Mouse (Mus musculus): ENCODE results near the gene Myo1e.

The Myo1e gene

GRCm38 (mm10) chr9:70406596-70406995 lies 199.4 kb downstream of the Myo1e start:
- in situ Hi-C loops (cut with MboI, MseI), result no loop called here

GRCm38 (mm10) chr9:70408791-70409190 lies 201.6 kb downstream of the Myo1e start:
- in situ Hi-C loops (cut with MboI, MseI), result no loop called here

GRCm38 (mm10) chr9:70409743-70410142 lies 202.6 kb downstream of the Myo1e start:
- in situ Hi-C loops (cut with MboI, MseI), result no loop called here

- in situ Hi-C loops (cut with MboI, MseI), result no loop called here
These were observed 203.5 kb downstream of the Myo1e start for GRCm38 (mm10) chr9:70410668-70411067.

- in situ Hi-C loops (cut with MboI, MseI), result no loop called here
These were observed 205.9 kb downstream of the Myo1e start for GRCm38 (mm10) chr9:70413038-70413437.

GRCm38 (mm10) chr9:70416412-70416811 lies 209.3 kb downstream of the Myo1e start:
- in situ Hi-C loops (cut with MboI, MseI), result no loop called here

GRCm38 (mm10) chr9:70421257-70422056 lies 214.3 kb downstream of the Myo1e start, which contains the start of gene Ccnb2:
Gene Ccnb2, minus strand, starts transcription at chr9:70421547.
- in situ Hi-C loops (cut with MboI, MseI), result loop anchor here (10.0 kb wide), 1 partner anchor 1063 kb away; the partner anchor contains the start of gene Polr2m

- in situ Hi-C loops (cut with MboI, MseI), result loop anchor here (10.0 kb wide), 1 partner anchor 1062 kb away; the partner anchor contains the start of gene Polr2m
These were observed 215.5 kb downstream of the Myo1e start for GRCm38 (mm10) chr9:70422661-70423060.

GRCm38 (mm10) chr9:70439959-70440358 lies 232.8 kb downstream of the Myo1e start:
- in situ Hi-C loops (cut with MboI, MseI), result no loop called here

- in situ Hi-C loops (cut with MboI, MseI), result no loop called here
These were observed 241.9 kb downstream of the Myo1e start for GRCm38 (mm10) chr9:70449072-70449471.
